Mouse (Mus musculus) cerebellum, postnatal 14 days (tissue): Measurements from ENCODE around the gene Klrb1.
"Not testable (repeated sequence)": the region's sequence is repeated elsewhere in the genome, so short reads cannot be mapped to it uniquely, and the experiment has no call there.

Source experiments
- DNase-seq, 2 experiments: peaks; one replicate each; pipeline ENCODE4 v3.0.0; 2021; ENCODE audit warnings: mixed read lengths in 2 of 2

Gene Klrb1

DNA sequence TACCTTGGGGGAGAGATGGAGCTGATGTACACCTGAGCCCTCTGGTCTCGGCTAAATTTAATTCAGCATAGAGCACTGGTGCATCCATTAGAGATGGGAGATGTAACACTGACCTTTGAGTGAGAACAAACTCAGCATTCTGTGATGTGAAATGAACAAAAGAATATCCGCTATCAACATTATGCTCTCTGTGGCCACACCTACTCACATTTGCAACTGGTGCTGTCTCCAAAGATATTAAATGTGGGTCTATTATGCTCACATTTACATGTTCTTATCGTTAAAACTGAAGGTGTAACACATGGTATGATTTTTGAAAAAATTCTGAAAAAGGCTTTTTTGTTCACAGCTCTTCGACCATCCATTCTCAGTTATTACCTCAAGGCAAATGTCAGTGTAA lies at the start of gene Klrb1:
TSS of gene Klrb1 (minus strand) at position 101 of the 400 bp plus-strand sequence.
- no peak for DNase-seq

DNA sequence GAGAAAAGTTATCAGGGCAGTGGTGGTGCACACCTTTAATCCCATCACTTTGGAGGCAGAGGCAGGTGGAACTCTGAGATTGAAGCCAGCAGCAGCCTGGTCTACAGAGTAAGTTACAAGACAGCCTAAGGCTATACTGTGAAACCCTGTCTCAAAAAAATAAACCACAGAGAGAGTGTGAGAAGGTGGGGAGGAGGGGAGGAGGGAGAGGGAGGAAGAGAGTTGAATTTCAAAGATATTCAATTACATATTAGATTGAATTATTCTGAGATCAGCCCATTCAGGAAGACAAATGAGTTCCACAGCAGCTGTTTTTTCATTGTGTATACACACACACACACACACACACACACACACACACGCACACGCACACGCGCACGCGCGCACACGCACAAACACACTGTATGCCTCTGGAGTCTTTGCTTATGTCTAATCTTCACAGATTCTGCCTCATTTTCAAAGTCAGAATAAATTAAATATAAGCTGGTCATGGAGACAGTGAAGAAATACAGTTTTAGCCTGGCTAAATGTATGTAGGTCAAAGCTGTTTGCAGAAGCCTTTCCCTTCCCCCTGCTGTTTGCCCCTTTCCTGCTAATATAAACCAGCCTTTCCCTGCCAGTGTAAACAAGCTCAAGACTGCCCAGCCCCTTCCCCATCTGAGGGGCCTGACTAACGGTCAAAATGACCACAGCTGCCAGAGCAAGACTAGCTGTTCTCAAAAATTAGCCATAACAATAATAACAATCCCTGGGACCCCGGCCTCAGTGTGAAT lies 46.8 kb upstream of the Klrb1 start:
- no peak for DNase-seq

DNA sequence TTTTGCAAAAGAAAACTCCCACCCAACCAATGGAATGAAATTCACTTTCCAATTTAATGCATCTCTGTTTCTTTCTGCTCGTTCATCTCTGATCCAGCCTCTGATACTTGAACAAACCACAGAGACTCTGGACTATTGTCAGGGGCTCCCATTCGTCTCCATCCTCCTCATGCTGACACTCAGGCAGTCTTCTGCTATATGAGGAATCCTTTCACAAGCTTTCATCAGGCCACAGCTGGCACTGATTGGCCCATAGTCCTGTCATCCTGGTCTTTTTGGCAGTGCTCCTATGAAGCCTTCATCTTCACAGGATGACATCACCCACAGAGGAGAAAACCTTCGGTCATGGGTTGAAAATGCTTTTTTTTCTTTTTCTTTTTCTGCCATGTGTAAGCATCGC lies 45.2 kb upstream of the Klrb1 start:
- DNase-seq, result no peak

DNA sequence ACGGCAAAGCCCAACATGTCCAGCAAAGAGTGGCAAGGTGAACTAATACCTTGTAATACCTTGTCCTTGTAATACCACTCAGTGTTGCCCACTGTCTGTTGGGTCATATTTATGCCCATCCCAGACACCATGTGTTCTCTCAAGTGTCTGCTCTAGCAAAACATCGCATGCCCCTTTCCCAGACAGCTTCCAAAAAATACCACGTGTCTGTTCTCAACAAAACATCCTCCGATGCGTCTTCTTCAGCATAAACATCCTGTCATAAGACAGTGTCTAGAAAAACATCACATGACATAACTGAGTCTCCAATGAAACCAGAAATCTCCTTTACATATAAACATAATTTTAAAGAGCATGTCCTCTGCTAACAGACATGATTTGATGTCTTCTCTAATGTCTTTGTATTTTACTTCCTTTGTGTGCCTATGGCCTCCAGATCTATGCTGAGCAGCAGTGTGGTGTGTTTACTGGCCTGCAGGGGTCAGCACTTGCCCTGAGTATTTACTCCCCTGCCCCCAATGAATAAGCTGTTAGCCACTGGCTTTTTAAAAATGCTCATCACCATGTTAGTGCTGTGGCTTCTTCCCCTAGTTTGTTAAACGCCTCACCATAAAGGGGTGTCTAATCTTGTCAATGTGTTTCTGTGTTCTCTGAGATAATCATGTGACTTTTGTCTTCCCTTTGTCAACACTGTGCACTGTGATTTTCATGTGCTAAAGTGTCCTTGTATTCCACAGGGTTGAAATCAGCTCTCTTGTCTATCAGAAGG lies 43.8 kb upstream of the Klrb1 start:
- peak; percentile 61 to 71 for DNase-seq

DNA sequence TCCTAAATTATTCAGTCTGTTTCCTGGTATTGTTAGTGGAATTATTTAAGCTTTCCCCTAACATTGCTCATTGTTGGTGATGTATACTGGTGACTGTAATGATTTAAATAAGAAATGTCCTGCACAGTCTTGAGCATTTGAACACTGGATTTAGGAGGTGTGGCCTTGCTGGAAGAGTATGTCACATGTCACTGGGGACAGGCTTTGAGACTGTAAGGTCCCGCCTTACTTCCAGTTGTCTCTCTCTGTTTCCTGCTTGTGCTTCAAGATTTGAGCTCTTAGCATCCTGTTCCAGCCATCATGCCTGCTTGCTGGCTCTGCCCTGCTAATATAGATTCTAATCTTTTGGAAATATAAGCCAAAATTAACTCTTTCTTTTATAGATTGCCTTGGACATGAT lies 42.4 kb upstream of the Klrb1 start:
- DNase-seq, result no peak

DNA sequence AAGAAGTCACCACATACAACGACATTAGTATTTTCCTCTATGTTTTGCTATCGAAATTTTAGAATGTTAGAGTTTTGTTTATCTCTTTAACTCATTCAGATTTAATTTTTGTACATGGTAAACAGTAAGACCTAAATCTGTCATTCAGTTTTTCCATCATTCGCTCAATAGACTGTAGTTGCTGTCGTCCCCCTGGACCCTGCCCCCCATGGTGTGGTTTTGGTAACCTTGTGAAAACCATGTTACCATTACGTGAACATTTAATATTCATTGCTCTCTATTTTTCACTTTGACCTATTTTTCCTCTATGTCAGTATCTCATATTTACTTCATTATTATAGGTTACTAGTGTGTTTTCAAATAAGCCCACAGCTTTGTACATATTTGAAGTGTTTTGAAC lies 41.7 kb upstream of the Klrb1 start:
- DNase-seq, result peak; percentile 31 to 51

DNA sequence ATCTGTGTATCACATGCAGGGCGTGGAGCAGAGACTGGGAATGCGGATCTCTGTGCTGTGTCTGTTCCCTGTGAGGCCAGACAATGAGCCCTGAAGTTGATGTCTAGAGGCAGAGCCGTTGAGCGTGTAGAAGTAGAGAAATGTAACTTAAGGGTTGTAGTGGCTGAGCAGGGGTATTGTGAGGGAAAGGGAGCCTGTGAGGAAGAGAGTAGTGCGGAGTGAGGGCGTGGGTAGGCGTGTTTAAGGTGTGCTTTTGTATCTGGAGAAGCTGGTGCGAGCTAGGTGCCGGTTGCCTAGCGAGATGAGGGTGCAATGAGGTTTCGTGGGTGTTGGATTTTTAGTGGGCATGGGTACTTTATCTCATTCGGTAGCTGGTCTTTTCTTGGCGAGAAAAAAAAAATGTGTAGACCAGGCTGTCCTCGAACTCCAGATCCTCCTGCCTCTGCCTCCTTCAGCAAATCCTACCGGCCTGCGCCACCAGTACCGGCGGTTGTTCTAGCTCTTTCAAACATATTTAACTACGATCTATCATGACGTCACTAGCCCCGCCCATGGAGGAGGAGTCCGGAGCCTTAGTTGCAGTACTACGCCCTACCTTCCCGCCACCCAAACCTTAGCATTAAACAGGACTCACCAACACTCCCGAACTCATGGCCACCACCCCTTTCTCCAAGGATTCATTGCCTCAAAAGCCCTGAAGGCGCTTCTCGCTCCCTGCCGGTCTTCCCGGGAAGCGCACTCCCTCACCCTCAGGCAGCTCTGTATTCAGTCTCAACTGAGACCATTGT lies 41.1 kb upstream of the Klrb1 start:
- DNase-seq, result peak; percentile 94 to 97

DNA sequence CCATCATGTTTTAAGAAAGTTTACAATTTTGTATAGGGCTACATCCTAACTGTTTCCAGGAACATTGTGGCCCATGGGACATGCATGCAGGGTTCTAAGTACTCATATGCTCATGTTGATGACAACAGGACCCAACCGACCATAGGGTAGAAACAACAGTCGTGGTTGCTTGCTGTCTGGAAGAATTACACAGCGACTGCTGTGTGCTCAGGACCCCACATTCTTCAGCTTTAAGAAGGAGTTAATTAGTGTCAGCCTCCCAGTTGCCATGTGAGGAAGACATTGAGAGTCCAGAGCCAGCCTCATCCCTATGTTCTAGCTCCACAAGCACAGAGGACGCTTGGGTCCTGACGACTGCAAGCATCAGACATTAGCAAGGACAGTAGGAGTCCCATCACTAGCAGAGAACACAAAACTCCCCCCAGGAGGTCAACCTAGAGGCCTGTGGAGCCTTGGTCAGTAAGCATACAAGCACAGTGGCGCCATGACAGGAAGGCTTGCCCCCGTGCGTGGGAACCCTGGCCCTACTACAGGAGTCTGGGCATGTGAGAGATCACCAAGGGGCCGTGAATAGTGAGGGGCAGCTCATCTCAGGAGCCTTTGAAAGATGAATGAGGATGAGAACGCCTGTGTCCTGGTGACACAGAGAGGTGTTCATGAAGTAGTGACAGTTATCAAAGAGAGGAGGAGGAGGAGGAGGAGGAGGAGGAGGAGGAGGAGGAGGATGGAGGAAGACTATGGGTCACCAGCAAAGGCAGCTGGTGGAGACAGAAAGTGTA lies 40.2 kb upstream of the Klrb1 start:
- peak; percentile 29 to 39 for DNase-seq

DNA sequence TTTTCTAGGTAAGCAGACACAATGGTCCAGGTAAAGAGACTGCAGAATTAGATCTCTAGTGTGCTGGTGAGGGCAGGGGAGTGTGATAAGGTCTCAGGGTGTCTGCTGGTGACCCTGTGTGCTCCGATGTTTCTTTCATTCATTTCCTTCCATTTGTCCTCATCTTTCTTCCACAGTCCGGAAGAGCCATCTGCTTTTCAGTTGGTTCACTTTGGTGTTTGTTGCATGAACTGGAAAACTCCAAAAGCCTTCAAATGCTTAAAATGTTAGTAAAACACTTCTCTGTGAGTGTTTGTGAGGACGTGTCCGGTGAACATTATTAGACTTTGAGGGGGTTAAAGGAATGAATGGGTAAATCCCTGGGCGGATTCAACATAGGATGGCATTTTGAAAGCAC lies 38.3 kb upstream of the Klrb1 start:
- DNase-seq, result no peak

DNA sequence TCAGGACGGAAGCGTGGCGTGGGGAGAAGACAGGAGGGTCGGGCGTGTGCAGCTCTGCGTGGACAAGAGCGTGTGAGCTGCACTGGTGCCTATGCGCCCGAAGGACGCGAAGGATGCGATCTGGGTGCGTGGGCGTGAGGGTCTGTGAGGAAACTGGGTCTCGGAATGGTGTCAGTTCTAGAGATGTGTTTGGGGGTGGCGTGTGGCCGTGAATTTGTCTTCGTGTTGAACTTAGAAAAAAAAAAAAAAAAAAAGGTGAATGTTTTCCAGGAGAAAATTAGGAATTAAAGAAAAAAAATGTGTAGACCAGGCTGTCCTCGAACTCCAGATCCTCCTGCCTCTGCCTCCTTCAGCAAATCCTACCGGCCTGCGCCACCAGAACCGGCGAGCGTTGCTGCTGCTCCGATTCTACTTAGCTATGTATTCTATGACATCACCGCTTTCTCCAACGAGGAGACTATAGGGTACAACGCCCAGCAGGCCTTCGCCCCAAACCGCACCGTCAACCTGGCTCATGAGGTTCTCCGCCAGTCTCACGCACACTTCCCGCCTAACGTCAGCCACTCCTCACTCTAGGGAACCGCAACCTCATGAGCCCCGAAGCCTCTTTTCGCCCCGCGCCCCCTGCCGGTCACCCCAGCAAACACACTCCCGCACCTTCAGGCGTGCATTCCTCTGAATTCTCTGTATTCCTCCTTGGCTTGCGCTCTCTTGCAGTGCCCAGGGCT lies 37.7 kb upstream of the Klrb1 start:
- DNase-seq, result peak; percentile 92 to 95

DNA sequence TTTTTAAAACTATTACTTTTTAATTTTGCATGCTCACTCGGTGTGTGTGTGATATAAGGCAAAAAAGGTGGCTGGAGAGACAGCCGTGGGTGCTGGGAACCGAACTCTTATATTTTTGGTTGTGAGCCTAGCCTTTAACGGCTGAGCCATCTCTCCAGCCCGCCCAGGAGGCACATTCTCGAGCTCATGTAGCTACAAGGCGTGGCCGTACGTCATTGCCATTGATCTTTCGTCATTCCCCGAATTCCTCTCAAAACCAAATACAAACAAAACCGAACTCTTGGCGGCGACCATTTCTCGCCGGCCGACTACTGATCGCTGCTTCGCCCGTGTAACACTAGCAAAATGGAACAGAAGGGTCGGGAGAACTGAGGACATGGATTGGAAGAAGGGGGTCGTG lies 37.2 kb upstream of the Klrb1 start:
- DNase-seq, result peak; percentile 98

DNA sequence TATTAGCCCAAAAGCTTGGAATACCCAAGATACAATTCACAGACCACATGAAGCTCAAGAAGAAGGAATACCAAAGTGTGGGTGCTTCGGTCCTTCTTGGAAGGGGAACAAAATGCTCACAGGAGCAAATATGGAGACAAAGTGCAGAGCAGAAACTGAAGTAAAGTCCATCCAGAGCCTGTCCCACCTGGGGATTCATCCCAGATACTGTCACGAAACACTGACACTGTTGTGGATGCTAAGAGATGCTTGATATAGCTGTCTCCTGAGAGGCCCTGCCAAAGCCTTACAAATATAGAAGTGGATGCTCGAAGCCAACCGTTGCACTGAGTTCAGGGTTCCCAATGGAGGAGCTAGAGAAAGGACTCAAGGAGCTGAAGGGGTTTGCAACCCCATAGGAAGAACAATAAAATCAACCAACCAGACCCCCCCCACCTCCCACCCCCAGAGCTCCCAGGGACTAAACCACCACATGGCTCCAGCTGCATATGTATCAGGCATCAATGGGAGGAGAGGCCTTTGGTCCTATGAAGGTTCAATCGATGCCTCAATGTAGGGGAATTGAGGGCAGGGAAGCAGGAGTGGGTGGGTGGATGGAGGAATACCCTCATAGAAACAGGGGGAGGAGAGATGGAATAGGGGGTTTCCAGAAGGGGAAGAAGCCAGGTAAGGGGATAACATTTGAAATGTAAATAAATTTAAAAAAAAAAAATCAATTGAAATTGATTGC lies 36.5 kb upstream of the Klrb1 start:
- peak; percentile 21 to 25 for DNase-seq

DNA sequence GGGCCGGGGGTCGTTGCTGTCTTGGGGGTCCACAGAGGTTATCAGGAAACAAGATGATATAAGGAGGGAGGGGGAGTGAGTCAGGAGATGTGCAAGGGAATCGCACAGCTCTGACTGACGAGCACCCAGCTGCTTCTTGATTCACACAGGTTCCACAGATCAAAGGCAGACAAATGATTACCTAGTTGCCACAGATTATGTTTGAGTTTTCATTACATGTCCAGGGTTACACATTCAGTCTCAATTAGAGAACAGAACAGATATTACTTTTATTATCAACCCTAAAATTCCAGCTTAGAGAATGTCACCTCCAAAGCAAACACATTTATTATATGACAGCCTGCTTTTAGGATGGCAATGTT lies 32.5 kb upstream of the Klrb1 start:
- DNase-seq, result not testable (repeated sequence)

DNA sequence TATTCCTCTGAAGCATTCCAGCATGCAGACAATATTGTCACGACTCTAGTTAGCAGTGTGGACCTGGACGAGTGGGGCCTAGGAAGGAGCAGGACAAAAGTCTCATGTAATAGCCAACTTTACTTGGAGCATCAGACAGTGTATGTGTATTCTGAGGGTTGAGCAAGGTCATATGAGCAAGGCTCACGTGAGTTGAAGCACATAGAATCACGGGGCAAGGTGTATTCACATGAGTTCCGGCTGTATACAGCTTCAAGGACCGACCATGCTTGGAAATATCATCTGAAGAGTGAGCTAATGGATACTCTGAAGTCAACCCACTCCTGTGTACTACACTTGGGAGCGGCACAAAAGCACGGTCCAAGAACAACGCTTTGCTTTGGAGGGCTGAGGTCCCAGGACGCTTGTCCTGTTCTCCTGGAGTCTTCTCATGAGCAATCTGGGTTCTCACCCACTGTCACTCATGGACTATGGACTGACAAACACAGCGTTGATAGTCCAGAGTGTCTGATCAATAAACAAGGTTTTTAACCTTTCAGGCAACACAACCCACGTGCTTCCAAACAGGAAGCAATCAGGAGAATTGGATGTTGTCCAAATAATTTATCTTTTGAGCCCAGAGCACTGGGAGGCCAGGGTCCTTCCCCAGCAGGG lies 32.0 kb upstream of the Klrb1 start:
- not testable (repeated sequence) for DNase-seq

DNA sequence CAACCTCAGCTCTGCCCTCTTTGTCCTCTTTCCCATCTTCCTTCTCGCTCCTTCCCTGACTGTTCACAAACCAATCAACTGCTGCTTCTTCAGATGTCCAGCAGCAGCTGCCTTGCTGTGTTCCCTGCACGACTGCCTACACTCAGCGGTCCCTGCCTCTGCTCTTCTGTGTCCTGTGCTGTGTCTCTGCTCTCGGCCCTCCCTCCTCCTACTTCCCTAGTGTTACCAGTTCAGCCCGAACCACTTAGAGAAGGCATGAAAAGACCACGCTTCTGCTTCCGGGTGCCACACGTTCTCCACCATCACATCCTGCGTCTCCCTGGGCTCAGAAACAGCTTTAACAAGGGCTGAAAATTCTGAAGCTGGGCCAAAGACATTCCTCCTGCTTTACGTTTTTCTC lies 31.4 kb upstream of the Klrb1 start:
- peak; percentile 26 to 27 for DNase-seq

DNA sequence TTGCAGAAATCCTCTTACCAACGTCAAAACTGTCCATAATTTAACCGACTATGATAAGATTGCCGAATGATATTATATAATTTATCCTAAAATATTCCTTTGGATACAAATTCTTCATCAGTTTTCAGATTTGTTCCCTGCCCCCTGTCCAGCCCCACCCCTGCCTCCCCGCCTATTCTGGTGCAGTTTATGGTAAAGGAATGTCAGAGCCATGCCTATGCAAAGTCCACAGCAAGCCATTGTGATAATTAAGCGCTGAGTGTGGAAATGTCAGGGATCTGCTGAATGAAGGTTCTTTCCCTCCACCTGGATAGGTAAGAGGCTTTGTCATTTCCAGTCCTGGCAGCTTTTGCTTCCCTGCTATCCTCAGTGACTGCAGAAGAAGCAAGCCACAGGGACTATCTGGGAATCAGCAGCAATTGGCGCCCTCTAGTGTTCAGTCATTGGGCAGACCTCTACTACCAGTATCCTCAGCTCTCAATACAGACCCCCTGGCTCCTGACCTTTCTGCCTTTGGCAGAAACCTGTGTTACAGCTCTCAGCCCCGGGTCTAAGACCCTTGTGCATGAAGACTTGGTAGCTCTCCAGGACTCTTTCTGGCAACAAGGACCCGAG lies 30.9 kb upstream of the Klrb1 start:
- peak; percentile 92 to 93 for DNase-seq

DNA sequence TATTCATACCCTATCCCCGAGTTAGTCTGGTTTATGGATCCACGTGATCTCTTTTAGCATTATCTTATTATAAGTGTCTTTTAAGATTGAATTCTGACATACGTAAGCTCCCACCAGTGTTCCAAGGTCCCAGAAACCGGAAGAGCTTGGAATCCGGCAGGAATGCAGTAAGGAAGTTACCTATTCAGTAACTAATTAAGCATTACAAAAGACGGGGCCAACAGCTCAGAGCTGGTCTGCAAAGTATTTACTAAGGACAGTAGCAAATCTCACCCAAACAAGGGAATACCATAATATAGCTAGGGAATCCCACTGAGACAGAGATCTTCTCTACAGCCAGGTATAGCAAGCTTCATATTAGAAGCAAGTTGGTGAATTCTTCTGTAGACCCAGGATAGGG lies 24.1 kb upstream of the Klrb1 start:
- DNase-seq, result not testable (repeated sequence)

DNA sequence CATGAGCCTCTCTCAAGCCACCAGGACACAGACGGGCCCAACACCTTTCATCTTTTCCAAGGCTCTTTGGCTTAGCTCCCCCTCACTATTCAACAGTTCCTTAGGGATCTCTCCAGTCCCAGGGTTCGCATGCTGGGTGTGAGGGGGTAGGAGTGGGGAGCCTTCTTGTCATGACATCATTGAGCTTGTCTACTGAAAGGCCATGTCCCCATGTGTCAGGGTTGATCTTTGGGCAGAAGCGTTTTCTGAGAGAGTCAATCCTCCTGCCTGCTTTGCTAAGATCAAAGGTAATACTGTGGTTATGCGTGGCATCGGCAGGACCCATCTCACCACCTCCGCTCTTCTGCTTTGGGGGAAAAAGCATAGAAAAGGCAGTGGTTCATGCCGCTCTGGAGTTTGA lies 14.6 kb upstream of the Klrb1 start:
- no peak for DNase-seq

DNA sequence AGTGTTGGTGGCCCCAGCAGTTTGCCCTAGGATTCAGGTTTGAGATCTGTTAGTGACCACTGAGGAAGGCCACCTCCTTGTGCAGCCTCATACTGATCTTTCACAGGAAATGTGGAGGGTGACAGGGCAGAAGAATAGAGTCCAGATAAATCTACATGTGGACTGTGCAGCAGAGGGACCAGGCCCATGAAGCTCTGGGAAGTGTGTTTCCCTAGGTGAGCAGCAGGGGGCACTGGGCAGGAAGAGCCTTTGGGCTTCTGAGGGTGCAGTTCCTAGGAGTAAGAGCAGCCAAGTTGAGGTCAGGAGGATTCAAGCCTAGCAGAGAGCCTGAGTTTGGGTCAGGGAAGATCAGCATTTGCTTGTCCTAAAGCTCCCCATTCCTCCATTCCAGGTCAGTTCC lies 13.2 kb upstream of the Klrb1 start:
- peak in 1 of 2 experiments; percentile 41 for DNase-seq

DNA sequence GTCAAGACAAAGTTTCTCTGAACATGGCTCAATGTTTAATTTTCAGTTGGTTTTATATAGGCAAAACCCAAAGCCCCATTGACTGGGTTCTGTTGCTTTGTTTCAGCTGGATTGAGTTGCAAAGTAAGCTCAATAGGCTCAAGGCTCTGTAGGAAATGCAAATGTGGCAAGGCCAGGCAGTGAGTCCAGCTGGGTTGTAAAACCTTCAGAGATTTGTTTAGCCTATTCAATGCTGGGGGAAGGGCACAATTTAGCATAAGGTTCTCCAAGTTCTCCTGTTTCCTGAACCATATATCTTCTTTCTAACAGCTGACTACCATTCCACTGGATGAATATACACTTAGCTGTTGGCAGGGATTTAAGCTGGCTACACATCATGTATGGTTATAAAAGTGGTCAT lies 12.0 kb upstream of the Klrb1 start:
- no peak for DNase-seq
